Mouse (Mus musculus) C2C12 (cell line): Measurements from ENCODE around the gene Diaph3.

ENCODE experiments used
- CTCF ChIP-seq: IDR thresholded peaks from one replicate; pipeline ENCODE4 v1.5.1; 2011; ENCODE audit not compliant: control insufficient read depth, insufficient read depth, insufficient read length
- MAX ChIP-seq: IDR thresholded peaks from one replicate; pipeline ENCODE4 v1.6.1; 2011; ENCODE audit warnings: mild to moderate bottlenecking, control low read depth

GRCm38 (mm10) chr14:87146704-87147103 is 5.7 kb upstream of the Diaph3 start:
- no peak for TF ChIP-seq MAX
- no peak for TF ChIP-seq CTCF
